Mouse (Mus musculus) kidney, adult 2 months (tissue): ENCODE results near the gene Krt9. TPM values are rescaled to one million over a fixed set of nuclear protein-coding genes. Genes with fewer than 3 reads are reported as not detected.

ENCODE experiments used
- DNase-seq: peaks from one replicate; pipeline ENCODE4 v3.0.0; 2021
- H3K27ac ChIP-seq: fragments of 200-500 bp; 2 replicates; pipeline ENCODE4 v1.5.1; 2012; ENCODE audit warnings: low read depth, low read length, control low read depth, inconsistent platforms; ENCODE audit not compliant: insufficient read depth
- H3K27me3 ChIP-seq: fragments of 200-500 bp; replicated peaks from 2 replicates; pipeline ENCODE4 v1.6.1; 2012; ENCODE audit warnings: mild to moderate bottlenecking, moderate library complexity, low read length, inconsistent platforms; ENCODE audit not compliant: control insufficient read depth, insufficient read depth
- H3K36me3 ChIP-seq: fragments of 200-500 bp; 2 replicates; pipeline ENCODE4 v1.6.1; 2012; ENCODE audit warnings: mild to moderate bottlenecking, moderate library complexity, low read length, inconsistent platforms; ENCODE audit not compliant: control insufficient read depth, insufficient read depth
- H3K4me1 ChIP-seq: fragments of 200-500 bp; 2 replicates; pipeline ENCODE4 v1.6.1; 2011; ENCODE audit warnings: low read length; ENCODE audit not compliant: control insufficient read depth, insufficient read depth
- H3K4me3 ChIP-seq: fragments of 200-500 bp; 2 replicates; pipeline ENCODE4 v1.5.1; 2011; ENCODE audit warnings: mild to moderate bottlenecking, low read depth, low read length, control low read depth; ENCODE audit not compliant: insufficient read depth
- CTCF ChIP-seq: fragments of 200-500 bp; conservative IDR thresholded peaks from 2 replicates; pipeline ENCODE4 v1.5.1; 2011; ENCODE audit warnings: low read depth, mild to moderate bottlenecking, control low read depth, low read length, moderate library complexity, mixed read lengths; ENCODE audit not compliant: insufficient read depth, insufficient read length
- POLR2A ChIP-seq: fragments of 200-500 bp; IDR thresholded peaks from one replicate; pipeline ENCODE4 v1.6.1; 2011; ENCODE audit warnings: low read depth, low read length, control low read depth
- WGBS: fragments of 180-500 bp; shearing (Covaris S2); methylation state at CpG from one replicate; pipeline ENCODE4 v1.1.7; 2018; 5-methylcytosine and 5-hydroxymethylcytosine counted together
- polyA plus RNA-seq: library from polyadenylated mRNA; depleted of rRNA; stranded (reverse); fragments of >200 nt; gene quantifications from 2 replicates; pipeline ENCODE4 v1.2.3, GENCODE M21; 2012

Gene Krt9
- polyA plus RNA-seq, 1 experiment = not detected

DNA sequence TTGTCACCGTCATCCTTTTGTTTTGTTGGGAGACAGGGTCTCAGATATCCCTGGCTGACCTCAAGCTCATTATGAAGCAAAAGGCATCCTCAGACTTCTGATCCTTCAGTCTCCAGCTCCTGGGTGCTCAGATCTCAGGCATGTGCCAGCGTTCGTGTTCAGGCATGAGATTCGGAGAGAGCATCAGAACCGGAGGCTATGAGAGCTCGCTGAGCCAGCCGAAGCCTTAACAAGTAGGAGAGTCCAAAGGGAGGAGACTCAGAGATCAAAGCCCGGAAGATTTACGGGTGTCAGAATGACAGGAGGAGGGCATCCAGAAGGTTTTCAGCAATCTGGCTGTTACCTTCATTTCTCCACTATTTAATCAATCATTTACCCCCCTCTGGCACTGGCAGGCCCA, 16.3 kb downstream of the Krt9 start:
- Histone ChIP-seq H3K4me1 (no peaks in the 10 kb centered on the region), H3K27me3 (no peaks in the 10 kb centered on the region), H3K27ac (no peak overlapping the region), H3K36me3 (no peaks in the 10 kb centered on the region), H3K4me3 (no peak overlapping the region)
- TF ChIP-seq CTCF = no peak
- TF ChIP-seq POLR2A = no peak
- WGBS = 26% methylated on average over 9 of the region's 9 CpGs
- DNase-seq = no peak

DNA sequence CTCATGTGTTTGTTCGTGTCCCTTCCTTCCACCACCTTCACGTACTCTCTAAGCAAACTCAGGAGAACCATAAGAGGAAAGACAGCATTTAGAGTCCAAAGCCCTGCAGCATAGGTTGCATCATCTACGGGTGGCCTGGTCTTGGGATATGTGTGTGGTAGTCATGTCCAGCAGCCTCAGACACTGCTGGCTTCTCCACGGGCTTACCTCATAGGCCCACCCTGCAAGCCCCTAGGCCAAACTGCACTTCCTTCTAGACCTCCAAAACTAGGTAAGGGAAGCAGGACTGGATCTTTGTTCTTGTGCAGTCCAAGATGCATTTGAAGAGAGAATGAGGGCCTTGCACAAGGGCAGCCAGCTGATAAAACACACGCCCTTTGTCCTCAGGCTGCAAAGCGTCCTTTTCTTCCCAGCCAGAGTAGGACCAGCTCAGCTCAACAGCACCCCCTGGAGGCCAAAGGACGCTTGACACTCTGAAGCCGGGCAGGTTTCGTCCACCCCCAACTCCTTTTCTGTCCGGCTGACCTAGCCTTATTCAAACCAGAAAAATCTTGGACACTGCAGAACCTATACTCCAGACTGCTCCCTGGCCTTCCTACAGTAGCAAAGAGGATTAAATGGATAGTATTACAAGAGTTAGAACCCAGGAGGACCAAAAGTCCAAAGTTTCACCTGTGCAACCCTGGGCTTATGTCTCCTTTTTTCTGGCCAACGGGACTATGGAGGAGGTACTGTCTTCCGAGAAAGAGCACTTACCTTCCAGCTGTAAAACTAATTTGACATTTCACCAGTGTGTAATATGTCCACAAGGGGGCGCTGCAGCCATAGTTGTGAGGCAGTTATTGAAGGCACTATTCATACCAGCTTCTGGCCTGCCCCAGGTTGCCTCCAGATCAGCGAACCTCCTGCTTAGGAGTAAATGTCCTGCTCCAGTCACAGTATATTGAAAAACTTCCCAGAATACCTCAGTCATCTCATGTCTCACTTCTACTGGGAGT, 24.0 kb downstream of the Krt9 start:
- H3K27me3 ChIP-seq = no peaks in the 10 kb centered on the region
- peak; percentile 55 for DNase-seq
- H3K4me1 ChIP-seq = peaks cover 7% of the 10 kb centered on the region
- no peaks in the 10 kb centered on the region for H3K36me3 ChIP-seq
- WGBS = 25% methylated on average over 14 of the region's 14 CpGs
- H3K27ac ChIP-seq = no peak overlapping the region
- TF ChIP-seq CTCF = peak; percentile 88
- TF ChIP-seq POLR2A = no peak
- no peak overlapping the region for H3K4me3 ChIP-seq

DNA sequence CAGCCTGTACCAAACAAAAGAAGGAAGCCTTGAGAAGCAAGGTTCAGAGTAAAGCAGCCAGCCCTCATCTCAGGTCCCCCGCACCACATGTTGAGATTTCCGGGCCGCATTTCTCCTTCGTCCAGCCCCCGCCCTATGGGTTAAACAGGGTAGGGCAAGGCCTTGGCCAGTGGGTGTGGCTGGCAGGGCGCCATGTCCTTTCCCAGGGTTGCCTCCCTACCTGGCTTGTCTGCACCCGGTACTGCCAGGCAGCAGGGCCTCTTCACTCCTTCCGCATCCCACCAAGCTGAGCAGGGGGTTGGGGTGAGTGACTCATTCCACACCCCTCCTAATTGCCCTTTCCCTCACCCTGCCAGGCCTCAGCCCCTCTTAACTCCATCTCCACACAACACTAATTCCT, 25.0 kb downstream of the Krt9 start:
- 65% methylated on average over 8 of the region's 8 CpGs for WGBS
- Histone ChIP-seq H3K4me3 (no peak overlapping the region), H3K27ac (no peak overlapping the region), H3K36me3 (no peaks in the 10 kb centered on the region), H3K4me1 (peaks cover 8% of the 10 kb centered on the region), H3K27me3 (no peaks in the 10 kb centered on the region)
- TF ChIP-seq CTCF (no peak), POLR2A (no peak)
- no peak for DNase-seq

DNA sequence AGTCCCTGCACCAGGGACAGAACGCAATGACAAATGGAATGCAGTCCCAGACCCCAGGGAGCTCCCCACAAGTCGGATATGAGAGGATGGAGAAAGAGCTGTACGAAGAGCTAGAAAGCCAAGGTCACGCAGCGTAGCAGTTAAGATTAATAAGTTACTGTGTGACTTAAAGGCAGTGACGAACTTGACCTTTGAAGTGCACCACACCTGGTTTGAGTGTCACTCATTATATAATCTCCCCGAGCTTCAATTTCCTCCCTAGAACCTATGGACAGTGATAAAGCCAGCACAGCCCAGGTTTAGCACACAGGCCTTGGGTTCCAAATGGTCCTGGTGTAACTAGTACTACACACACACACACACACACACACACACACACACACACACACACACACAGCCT, 28.7 kb downstream of the Krt9 start:
- no peaks in the 10 kb centered on the region for H3K27me3 ChIP-seq
- WGBS = 15% methylated on average over 7 of the region's 7 CpGs
- H3K4me3 ChIP-seq = no peak overlapping the region
- no peak overlapping the region for H3K27ac ChIP-seq
- no peak for TF ChIP-seq POLR2A
- TF ChIP-seq CTCF = no peak
- peaks cover 8% of the 10 kb centered on the region for H3K4me1 ChIP-seq
- no peaks in the 10 kb centered on the region for H3K36me3 ChIP-seq
- peak; percentile 54 for DNase-seq

DNA sequence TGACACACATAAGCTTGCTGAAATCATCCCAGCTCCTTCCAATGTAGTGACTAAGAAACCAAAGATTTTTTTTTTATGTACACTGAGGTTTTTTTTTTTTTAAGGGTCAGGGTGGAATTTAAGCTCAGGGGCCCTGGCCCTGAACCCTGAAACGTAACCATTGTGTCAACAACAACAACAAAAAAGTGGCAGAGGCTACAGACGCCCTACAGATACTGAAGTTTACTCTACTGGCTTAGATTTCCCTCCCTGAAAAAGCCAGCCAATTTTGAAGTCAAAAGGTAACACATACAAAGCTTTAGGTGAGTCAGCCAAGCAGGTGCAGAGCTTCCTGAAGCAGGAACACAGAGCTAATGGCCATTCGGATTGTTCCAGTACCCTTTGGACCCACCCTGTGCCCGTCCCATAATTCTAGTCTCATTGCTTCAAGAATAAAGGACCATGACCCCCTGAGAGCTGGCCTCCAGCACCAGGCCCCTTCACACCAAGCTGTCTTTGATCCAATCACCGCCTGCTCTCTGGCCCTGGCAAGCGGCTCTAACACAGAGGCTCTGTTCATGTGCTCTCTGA, 35.1 kb downstream of the Krt9 start:
- TF ChIP-seq POLR2A (no peak), CTCF (no peak)
- 57% methylated on average over 6 of the region's 6 CpGs for WGBS
- H3K27ac ChIP-seq = no peak overlapping the region
- H3K36me3 ChIP-seq = no peaks in the 10 kb centered on the region
- no peak overlapping the region for H3K4me3 ChIP-seq
- no peaks in the 10 kb centered on the region for H3K4me1 ChIP-seq
- no peak for DNase-seq
- no peaks in the 10 kb centered on the region for H3K27me3 ChIP-seq

DNA sequence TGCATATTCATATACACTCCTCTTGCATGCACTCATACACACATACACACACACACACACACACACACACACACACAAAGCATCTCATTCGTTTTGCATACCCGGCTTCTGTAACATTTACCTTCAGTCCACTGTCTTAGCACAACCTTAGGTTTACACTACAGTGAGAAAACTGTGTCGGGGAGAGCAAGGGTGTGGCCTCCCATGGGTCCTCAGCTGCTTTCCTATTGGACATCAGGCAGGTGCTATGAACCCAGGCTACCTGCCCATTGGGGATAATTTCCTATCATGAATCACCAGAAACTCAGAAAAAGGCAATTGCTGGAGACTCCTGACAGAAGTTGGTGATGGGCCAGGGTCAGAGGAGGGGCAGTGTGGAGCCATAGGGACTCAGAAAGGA, 35.7 kb downstream of the Krt9 start:
- Histone ChIP-seq H3K27me3 (no peaks in the 10 kb centered on the region), H3K4me3 (no peak overlapping the region), H3K36me3 (no peaks in the 10 kb centered on the region), H3K4me1 (no peaks in the 10 kb centered on the region), H3K27ac (no peak overlapping the region)
- TF ChIP-seq POLR2A (no peak), CTCF (no peak)
- WGBS = 80% methylated on average over 3 of the region's 3 CpGs
- DNase-seq = no peak

DNA sequence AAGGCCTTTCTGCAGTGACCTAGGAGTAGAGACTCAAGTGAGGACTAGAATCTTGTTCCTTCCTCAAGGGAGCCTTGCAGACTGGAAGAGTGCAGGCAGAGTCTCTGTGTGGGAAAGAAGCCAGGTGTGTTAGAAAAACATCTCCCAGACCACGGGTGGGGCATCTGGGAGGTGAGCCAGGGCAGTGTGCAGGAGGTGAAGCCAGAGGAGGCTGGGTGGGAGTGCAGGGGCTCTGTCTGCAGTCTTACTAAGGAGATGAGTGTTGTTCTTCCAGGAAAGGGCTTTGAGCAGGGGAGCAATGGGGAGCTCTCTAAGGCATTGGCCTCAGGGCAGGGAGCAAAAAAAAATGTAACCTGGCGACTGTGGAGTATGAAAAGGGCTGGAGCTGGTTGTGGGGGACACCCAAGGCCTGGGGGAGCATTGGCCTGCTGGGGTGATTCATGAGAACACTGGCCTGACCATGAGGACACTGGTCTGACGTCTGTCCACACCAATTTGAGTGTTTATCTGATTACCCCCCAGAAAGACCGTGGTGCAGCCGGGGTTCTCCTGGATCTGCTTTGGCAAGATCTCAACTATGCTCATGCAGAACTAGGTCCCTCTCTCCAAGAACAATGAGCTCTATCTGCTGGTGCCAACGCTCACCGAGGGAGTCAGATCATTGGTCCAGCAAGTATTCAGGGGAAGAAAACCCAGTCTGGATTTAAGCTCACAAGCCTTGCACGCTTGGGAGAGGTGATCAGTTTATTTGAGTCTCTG, 37.4 kb downstream of the Krt9 start:
- Histone ChIP-seq H3K4me3 (no peak overlapping the region), H3K4me1 (no peaks in the 10 kb centered on the region), H3K27me3 (no peaks in the 10 kb centered on the region), H3K36me3 (no peaks in the 10 kb centered on the region), H3K27ac (no peak overlapping the region)
- no peak for DNase-seq
- TF ChIP-seq CTCF (no peak), POLR2A (no peak)
- WGBS = 54% methylated on average over 8 of the region's 8 CpGs
